Mouse (Mus musculus) lung, postnatal 0 days (tissue): ENCODE data around the gene Ltbp1. TPM values are rescaled to one million over a fixed set of nuclear protein-coding genes. Genes with fewer than 3 reads are reported as not detected.

ENCODE experiments used
- ATAC-seq: fragments of 200-750 bp; cut with Nextera tagmentation; 2 replicates; pipeline ENCODE4 v1.8.0; 2017; ENCODE audit warnings: moderate library complexity
- DNase-seq: peaks from one replicate; pipeline ENCODE4 v3.0.0-alpha.2; 2016; ENCODE audit warnings: low spot score
- H3K27ac ChIP-seq: fragments of 300-500 bp; sonication (generic); 2 replicates; pipeline ENCODE4 v1.5.1; 2014; ENCODE audit warnings: antibody characterized with exemption, mild to moderate bottlenecking, low read length, mixed read lengths
- H3K27me3 ChIP-seq: fragments of 300-500 bp; sonication (generic); replicated peaks from 2 replicates; pipeline ENCODE4 v1.6.1; 2014; ENCODE audit warnings: low read length, mixed read lengths; ENCODE audit not compliant: insufficient read depth
- H3K36me3 ChIP-seq: fragments of 300-500 bp; sonication (generic); 2 replicates; pipeline ENCODE4 v1.6.1; 2014; ENCODE audit warnings: low read length, mixed read lengths; ENCODE audit not compliant: insufficient read depth
- H3K4me1 ChIP-seq: fragments of 300-500 bp; sonication (generic); 2 replicates; pipeline ENCODE4 v1.6.1; 2014; ENCODE audit warnings: antibody characterized with exemption, low read depth, low read length, mixed read lengths; ENCODE audit not compliant: insufficient read depth
- H3K4me2 ChIP-seq: fragments of 300-500 bp; sonication (generic); replicated peaks from 2 replicates; pipeline ENCODE4 v1.6.1; 2014; ENCODE audit warnings: low read depth, mild to moderate bottlenecking, low read length, moderate library complexity, mixed read lengths
- H3K4me3 ChIP-seq: fragments of 300-500 bp; sonication (generic); 2 replicates; pipeline ENCODE4 v1.5.1; 2014; ENCODE audit warnings: low read depth, low read length
- H3K9ac ChIP-seq: fragments of 300-500 bp; sonication (generic); replicated peaks from 2 replicates; pipeline ENCODE4 v1.6.1; 2014; ENCODE audit warnings: low read depth, mild to moderate bottlenecking
- H3K9me3 ChIP-seq: fragments of 300-500 bp; sonication (generic); 2 replicates; pipeline ENCODE4 v1.6.1; 2016; ENCODE audit warnings: low read length, mixed read lengths
- CTCF ChIP-seq: IDR thresholded peaks from 2 replicates; pipeline ENCODE4 v1.5.1; 2016; ENCODE audit warnings: antibody characterized with exemption, mild to moderate bottlenecking
- EP300 ChIP-seq: IDR thresholded peaks from 2 replicates; pipeline ENCODE4 v1.6.1; 2016; ENCODE audit warnings: antibody characterized with exemption, mild to moderate bottlenecking, control low read depth
- WGBS: fragments of 180-500 bp; shearing (Covaris S2); extraction: QIAGEN DNeasy Blood & Tissue Kit; methylation state at CpG from one replicate; pipeline ENCODE4 v1.1.7; 2014; 5-methylcytosine and 5-hydroxymethylcytosine counted together
- polyA plus RNA-seq: library from polyadenylated mRNA; unstranded; fragments of >200 nt; fragmentation: Nextera tagmentation; extraction: Ambion mirVana; gene quantifications from 2 replicates; pipeline ENCODE4 v1.2.1, GENCODE M21; 2015

The Ltbp1 gene
- polyA plus RNA-seq, 1 experiment from 2014 or later, result 27.1 TPM

- H3K4me1 ChIP-seq, result no peaks in the 10 kb centered on the region
- ATAC-seq (no peak), DNase-seq (no peak)
- H3K27me3 ChIP-seq, result no peaks in the 10 kb centered on the region
- no peak overlapping the region for H3K9ac ChIP-seq
- H3K4me2 ChIP-seq, result no peak overlapping the region
- H3K36me3 ChIP-seq, result no peaks in the 10 kb centered on the region
- TF ChIP-seq EP300 (no peak), CTCF (no peak)
- WGBS, result 20% methylated on average over 8 of the region's 8 CpGs
- H3K9me3 ChIP-seq, result no peaks in the 10 kb centered on the region
- no peak overlapping the region for H3K4me3 ChIP-seq
- no peak overlapping the region for H3K27ac ChIP-seq
Measured at GRCm38 (mm10) chr17:75067314-75067713, 61.9 kb downstream of the Ltbp1 start.

- Histone ChIP-seq H3K4me2 (no peak overlapping the region), H3K36me3 (no peaks in the 10 kb centered on the region), H3K4me3 (no peak overlapping the region), H3K9ac (no peak overlapping the region), H3K27ac (no peak overlapping the region), H3K27me3 (no peaks in the 10 kb centered on the region), H3K9me3 (no peaks in the 10 kb centered on the region), H3K4me1 (no peaks in the 10 kb centered on the region)
- no peak for TF ChIP-seq EP300
- WGBS, result 88% methylated on average over 5 of the region's 5 CpGs
- DNase-seq (no peak), ATAC-seq (no peak)
Measured at GRCm38 (mm10) chr17:75069232-75069631, 63.9 kb downstream of the Ltbp1 start.

GRCm38 (mm10) chr17:75071174-75071573 lies 65.8 kb downstream of the Ltbp1 start:
- no peaks in the 10 kb centered on the region for H3K9me3 ChIP-seq
- H3K4me2 ChIP-seq, result no peak overlapping the region
- H3K27ac ChIP-seq, result no peak overlapping the region
- ATAC-seq (no peak), DNase-seq (no peak)
- no peak for TF ChIP-seq CTCF
- no peaks in the 10 kb centered on the region for H3K27me3 ChIP-seq
- WGBS, result 15% methylated on average over 2 of the region's 2 CpGs
- H3K9ac ChIP-seq, result no peak overlapping the region
- H3K36me3 ChIP-seq, result no peaks in the 10 kb centered on the region
- no peak overlapping the region for H3K4me3 ChIP-seq
- H3K4me1 ChIP-seq, result no peaks in the 10 kb centered on the region

GRCm38 (mm10) chr17:75071749-75072148 lies 66.4 kb downstream of the Ltbp1 start:
- Histone ChIP-seq H3K27me3 (no peaks in the 10 kb centered on the region), H3K9me3 (no peaks in the 10 kb centered on the region), H3K27ac (no peak overlapping the region), H3K36me3 (no peaks in the 10 kb centered on the region), H3K9ac (no peak overlapping the region), H3K4me3 (no peak overlapping the region), H3K4me2 (no peak overlapping the region), H3K4me1 (no peaks in the 10 kb centered on the region)
- TF ChIP-seq EP300 (no peak), CTCF (no peak)
- 80% methylated on average over 2 of the region's 2 CpGs for WGBS
- ATAC-seq (no peak), DNase-seq (no peak)

GRCm38 (mm10) chr17:75073887-75074286 lies 68.5 kb downstream of the Ltbp1 start:
- H3K9ac ChIP-seq, result no peak overlapping the region
- no peaks in the 10 kb centered on the region for H3K36me3 ChIP-seq
- H3K4me3 ChIP-seq, result no peak overlapping the region
- ATAC-seq (peak; percentile 75), DNase-seq (peak; percentile 54)
- H3K9me3 ChIP-seq, result no peaks in the 10 kb centered on the region
- H3K27ac ChIP-seq, result no peak overlapping the region
- no peak overlapping the region for H3K4me2 ChIP-seq
- H3K27me3 ChIP-seq, result no peaks in the 10 kb centered on the region
- H3K4me1 ChIP-seq, result no peaks in the 10 kb centered on the region
- 31% methylated on average over 8 of the region's 8 CpGs for WGBS
- TF ChIP-seq EP300 (0 out of 2 replicates have a peak, but pooled peaks have one; percentile 57), CTCF (no peak)

GRCm38 (mm10) chr17:75074978-75075699 lies 69.8 kb downstream of the Ltbp1 start:
- DNase-seq, result peak; percentile 48
- no peaks in the 10 kb centered on the region for H3K9me3 ChIP-seq

More at GRCm38 (mm10) chr17:75074978-75075699, 69.8 kb downstream of the Ltbp1 start:
- H3K36me3 ChIP-seq, result no peaks in the 10 kb centered on the region
- H3K4me2 ChIP-seq, result peak overlapping the region; percentile 43
- WGBS, result 58% methylated on average over 19 of the region's 19 CpGs
- peak overlapping the region; percentile 20; the same call in 1 of the 2 replicates for H3K4me3 ChIP-seq
- no peak overlapping the region for H3K9ac ChIP-seq
- no peak for TF ChIP-seq EP300
- TF ChIP-seq CTCF, result peak; percentile 71
- H3K27me3 ChIP-seq, result no peaks in the 10 kb centered on the region
- H3K4me1 ChIP-seq, result no peaks in the 10 kb centered on the region
- peak; percentile 59 for ATAC-seq
- no peak overlapping the region for H3K27ac ChIP-seq
